Mouse (Mus musculus) cerebellum, postnatal 25 days (tissue): ENCODE data around the gene Maff.

Source experiments
- DNase-seq, 2 experiments: peaks; one replicate each; pipeline ENCODE4 v3.0.0; 2021; ENCODE audit warnings: mixed read lengths in 2 of 2

The Maff gene

GRCm38 (mm10) chr15:79365068-79365467 lies 18.6 kb downstream of the Maff start:
- no peak for DNase-seq

- no peak for DNase-seq
Observed at GRCm38 (mm10) chr15:79366402-79366801, 20.0 kb downstream of the Maff start.

GRCm38 (mm10) chr15:79368313-79368811 lies 21.9 kb downstream of the Maff start:
- DNase-seq = no peak

GRCm38 (mm10) chr15:79368861-79369440 lies 22.5 kb downstream of the Maff start:
- no peak for DNase-seq

GRCm38 (mm10) chr15:79369452-79370280 lies 23.2 kb downstream of the Maff start:
- no peak for DNase-seq

- DNase-seq = no peak
Observed at GRCm38 (mm10) chr15:79370281-79370843, 23.9 kb downstream of the Maff start.

- DNase-seq = no peak
Observed at GRCm38 (mm10) chr15:79374760-79375159, 28.3 kb downstream of the Maff start.

GRCm38 (mm10) chr15:79377681-79378080 lies 31.3 kb downstream of the Maff start:
- no peak for DNase-seq

- DNase-seq = no peak
Observed at GRCm38 (mm10) chr15:79378608-79379007, 32.2 kb downstream of the Maff start.

GRCm38 (mm10) chr15:79379658-79380057 lies 33.2 kb downstream of the Maff start:
- DNase-seq = no peak

GRCm38 (mm10) chr15:79380468-79381444 lies 34.3 kb downstream of the Maff start:
- DNase-seq = peak; percentile 79 to 88

GRCm38 (mm10) chr15:79381644-79382043 lies 35.2 kb downstream of the Maff start:
- no peak for DNase-seq

GRCm38 (mm10) chr15:79387081-79387480 lies 40.7 kb downstream of the Maff start:
- DNase-seq = no peak

GRCm38 (mm10) chr15:79387611-79388010 lies 41.2 kb downstream of the Maff start:
- no peak for DNase-seq

GRCm38 (mm10) chr15:79388171-79388570 lies 41.8 kb downstream of the Maff start:
- no peak for DNase-seq

- no peak for DNase-seq
Observed at GRCm38 (mm10) chr15:79390434-79390833, 44.0 kb downstream of the Maff start.

- no peak for DNase-seq
Observed at GRCm38 (mm10) chr15:79391447-79392093, 45.1 kb downstream of the Maff start.

- DNase-seq = no peak
Observed at GRCm38 (mm10) chr15:79392527-79392926, 46.1 kb downstream of the Maff start.

GRCm38 (mm10) chr15:79393101-79393500 lies 46.7 kb downstream of the Maff start:
- DNase-seq = no peak

GRCm38 (mm10) chr15:79394842-79395241 lies 48.4 kb downstream of the Maff start:
- DNase-seq = no peak

- DNase-seq = no peak
Observed at GRCm38 (mm10) chr15:79395281-79395680, 48.9 kb downstream of the Maff start.

GRCm38 (mm10) chr15:79396736-79397135 lies 50.3 kb downstream of the Maff start:
- no peak for DNase-seq
